Mouse (Mus musculus) intestine, embryonic 14.5 days (tissue): Measurements from ENCODE around the gene Slc25a14. TPM values are rescaled to one million over a fixed set of nuclear protein-coding genes. Genes with fewer than 3 reads are reported as not detected.

Experiments
- ATAC-seq: fragments of 200-750 bp; cut with Nextera tagmentation; replicated peaks from 2 replicates; pipeline ENCODE4 v1.8.0; 2017; ENCODE audit warnings: low read depth, moderate number of reproducible peaks, moderate TSS enrichment, moderate library complexity; ENCODE audit not compliant: low FRiP score, low TSS enrichment
- DNase-seq: peaks from one replicate; pipeline ENCODE4 v3.0.0-alpha.2; 2018; ENCODE audit warnings: low spot score
- H3K27ac ChIP-seq: fragments of 300-500 bp; sonication (generic); 2 replicates; pipeline ENCODE4 v1.5.1; 2014; ENCODE audit warnings: low read depth, mild to moderate bottlenecking, control low read depth
- H3K27me3 ChIP-seq: fragments of 300-500 bp; sonication (generic); replicated peaks from 2 replicates; pipeline ENCODE4 v1.6.1; 2014; ENCODE audit warnings: low read length, control low read depth; ENCODE audit not compliant: control insufficient read depth, insufficient read depth
- H3K36me3 ChIP-seq: fragments of 300-500 bp; sonication (generic); 2 replicates; pipeline ENCODE4 v1.6.1; 2014; ENCODE audit warnings: low read length, control low read depth; ENCODE audit not compliant: control insufficient read depth, insufficient read depth
- H3K4me1 ChIP-seq: fragments of 300-500 bp; sonication (generic); replicated peaks from 2 replicates; pipeline ENCODE4 v1.6.1; 2014; ENCODE audit warnings: low read length, control low read depth, mixed read lengths; ENCODE audit not compliant: control insufficient read depth, insufficient read depth
- H3K4me2 ChIP-seq: fragments of 300-500 bp; sonication (generic); 2 replicates; pipeline ENCODE4 v1.6.1; 2014; ENCODE audit warnings: low read length
- H3K4me3 ChIP-seq: fragments of 300-500 bp; sonication (generic); 2 replicates; pipeline ENCODE4 v1.5.1; 2014; ENCODE audit warnings: low read depth, low read length, control low read depth, mixed read lengths
- H3K9ac ChIP-seq: fragments of 300-500 bp; sonication (generic); 2 replicates; pipeline ENCODE4 v1.6.1; 2014; ENCODE audit warnings: mild to moderate bottlenecking, low read length
- H3K9me3 ChIP-seq: fragments of 300-500 bp; sonication (generic); 2 replicates; pipeline ENCODE4 v1.6.1; 2016; ENCODE audit warnings: low read length, control low read depth; ENCODE audit not compliant: control insufficient read depth
- WGBS: fragments of 180-500 bp; shearing (Covaris S2); extraction: QIAGEN DNeasy Blood & Tissue Kit; methylation state at CpG from one replicate; pipeline ENCODE4 v1.1.7; 2014; 5-methylcytosine and 5-hydroxymethylcytosine counted together
- microRNA-seq: library from miRNA; unstranded; fragments of <30 nt; microRNA quantifications from one replicate; pipeline ENCODE4, GENCODE M21; 2016
- polyA plus RNA-seq: library from polyadenylated mRNA; unstranded; fragments of >200 nt; fragmentation: Nextera tagmentation; extraction: Ambion mirVana; gene quantifications from 2 replicates; pipeline ENCODE4 v1.2.1, GENCODE M21; 2014

Gene Slc25a14
- polyA plus RNA-seq, 1 experiment from 2014 or later = 12.8 TPM

DNA sequence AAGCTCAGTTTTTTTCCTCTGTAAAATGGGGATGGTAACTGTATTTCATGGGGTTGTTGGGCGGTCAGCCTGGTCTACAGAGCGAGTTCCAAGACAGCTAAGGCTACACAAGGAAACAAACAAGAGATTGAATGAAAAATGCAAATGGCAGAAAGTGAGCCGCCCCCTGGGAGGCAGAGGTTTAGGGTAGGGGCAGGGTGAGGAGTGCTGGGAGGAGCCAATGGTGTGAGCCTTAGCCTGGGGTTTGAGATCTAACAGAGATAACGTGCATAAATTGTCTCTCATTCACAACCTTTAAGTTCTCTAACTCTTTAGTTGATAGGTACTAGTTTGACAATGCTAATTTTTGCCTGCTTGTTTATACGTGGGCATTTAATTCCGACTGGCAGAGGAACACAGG, 71.2 kb downstream of the Slc25a14 start:
- Histone ChIP-seq H3K36me3 (no peaks in the 10 kb centered on the region), H3K9me3 (no peaks in the 10 kb centered on the region), H3K4me1 (no peaks in the 10 kb centered on the region), H3K4me3 (peak overlapping the region; percentile 48), H3K9ac (no peak overlapping the region), H3K4me2 (peak overlapping the region; percentile 45), H3K27ac (no peak overlapping the region), H3K27me3 (no peaks in the 10 kb centered on the region)
- 10% methylated on average over 6 of the region's 6 CpGs for WGBS
- ATAC-seq (peak; percentile 80), DNase-seq (no peak)

DNA sequence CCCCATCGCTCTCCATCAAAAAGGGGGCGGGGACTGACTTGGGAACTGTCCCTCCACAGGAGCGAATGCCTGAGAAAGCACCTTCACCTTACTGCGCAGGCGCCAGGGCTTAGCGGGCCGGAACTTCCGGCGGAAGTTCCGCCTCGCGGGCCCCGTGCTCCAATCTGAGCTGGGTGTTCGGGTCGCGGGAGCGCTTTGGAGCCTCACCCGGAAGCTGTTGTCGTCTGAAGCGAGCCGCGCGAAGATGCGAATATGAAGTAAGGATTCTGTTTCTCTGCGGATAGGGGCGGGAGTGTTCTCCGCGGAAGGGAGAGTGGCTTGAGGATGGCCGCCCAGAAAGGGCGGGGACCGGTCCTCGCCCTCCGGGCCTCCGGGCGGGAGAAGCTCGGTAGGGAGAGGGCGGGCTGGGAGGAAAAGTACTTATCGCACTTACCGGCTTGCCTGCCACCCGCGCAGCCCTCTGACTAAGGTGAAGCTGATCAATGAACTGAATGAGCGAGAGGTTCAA, 71.7 kb downstream of the Slc25a14 start, which contains the start of gene Rbmx2:
Rbmx2 (plus strand) TSS at position 141 of the 508 bp plus-strand sequence.
- Histone ChIP-seq H3K27me3 (no peaks in the 10 kb centered on the region), H3K27ac (no peak within 1 kb of the TSS), H3K36me3 (no peaks in the 10 kb centered on the region), H3K9ac (peak within 1 kb of the TSS; percentile 50), H3K4me3 (peak within 1 kb of the TSS; percentile 48), H3K4me2 (peak within 1 kb of the TSS; percentile 51), H3K9me3 (no peaks in the 10 kb centered on the region), H3K4me1 (no peaks in the 10 kb centered on the region)
- ATAC-seq = peak; percentile 97
- WGBS = 9% methylated on average over 41 of the region's 42 CpGs
- DNase-seq = peak; percentile 82

DNA sequence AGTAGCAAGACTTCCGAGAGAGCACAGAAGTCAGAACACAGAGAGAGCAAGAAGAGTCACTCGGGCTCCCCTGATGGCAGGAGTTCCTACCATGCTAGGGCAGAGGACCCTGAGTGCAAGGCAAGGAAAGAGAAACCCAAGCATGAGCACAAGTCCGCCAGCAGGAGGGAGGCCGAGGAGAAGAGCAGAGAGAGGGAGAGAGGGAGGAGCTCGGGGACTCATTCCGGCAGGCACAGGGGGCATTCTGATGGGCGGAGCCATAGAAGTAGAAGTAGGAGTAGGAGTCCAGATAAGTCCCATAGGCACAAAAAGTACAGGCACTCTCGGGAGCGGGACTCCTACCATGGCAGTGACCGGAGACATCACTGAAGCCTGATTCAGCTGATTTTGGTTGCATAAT, 86.5 kb downstream of the Slc25a14 start:
- ATAC-seq (no peak), DNase-seq (no peak)
- WGBS = 91% methylated on average over 10 of the region's 10 CpGs
- H3K4me1 ChIP-seq = no peaks in the 10 kb centered on the region
- no peak overlapping the region for H3K4me2 ChIP-seq
- no peak overlapping the region for H3K4me3 ChIP-seq
- no peak overlapping the region for H3K27ac ChIP-seq
- no peaks in the 10 kb centered on the region for H3K9me3 ChIP-seq
- peaks cover 10% of the 10 kb centered on the region; the same call in 1 of the 2 replicates for H3K36me3 ChIP-seq
- H3K27me3 ChIP-seq = no peaks in the 10 kb centered on the region
- H3K9ac ChIP-seq = no peak overlapping the region

Small RNA genes within 50 kb of the gene (microRNA-seq; reads per million reads assigned to microRNA genes)
- not detected for gene Gm27828

Other genes with a start within 250 kb of the Slc25a14 start
- 17.7 and 19.8 TPM in 2 replicates for gene Elf4, start 160.3 kb upstream of the Slc25a14 start, polyA plus RNA-seq
- 70.9 and 76.1 TPM in 2 replicates for gene Aifm1, start 109.8 kb upstream of the Slc25a14 start, polyA plus RNA-seq
- gene Rab33a, start 104.1 kb upstream of the Slc25a14 start, polyA plus RNA-seq = 7.4 and 9.5 TPM in 2 replicates
- 11.4 and 13.0 TPM in 2 replicates for gene Zfp280c, start 28.9 kb upstream of the Slc25a14 start, polyA plus RNA-seq
- 0.08 TPM in 1 of 2 replicates, not detected in the other for gene Gpr119, start 51.1 kb downstream of the Slc25a14 start, polyA plus RNA-seq
- gene Rbmx2, start 71.6 kb downstream of the Slc25a14 start, polyA plus RNA-seq = 21.9 and 22.6 TPM in 2 replicates